Mouse (Mus musculus): ENCODE results near the gene Treml4.

Gene Treml4

GRCm38 (mm10) chr17:48266610-48267304, 2.7 kb downstream of the Treml4 start:
- no peak for TF ChIP-seq GATA4 (IDR thresholded peaks at IDR 0.05; ENCODE audit: insufficient replicate concordance, low read length)

- no peak for TF ChIP-seq GATA4 (IDR thresholded peaks at IDR 0.05; ENCODE audit: insufficient replicate concordance, low read length)
Observed at GRCm38 (mm10) chr17:48267591-48267990, 3.5 kb downstream of the Treml4 start.

- no peak for TF ChIP-seq GATA4 (IDR thresholded peaks at IDR 0.05; ENCODE audit: insufficient replicate concordance, low read length)
Observed at GRCm38 (mm10) chr17:48268276-48268675, 4.2 kb downstream of the Treml4 start.

- TF ChIP-seq GATA4 (IDR thresholded peaks at IDR 0.05; ENCODE audit: insufficient replicate concordance, low read length): no peak
Observed at GRCm38 (mm10) chr17:48269833-48270232, 5.7 kb downstream of the Treml4 start.

DNA sequence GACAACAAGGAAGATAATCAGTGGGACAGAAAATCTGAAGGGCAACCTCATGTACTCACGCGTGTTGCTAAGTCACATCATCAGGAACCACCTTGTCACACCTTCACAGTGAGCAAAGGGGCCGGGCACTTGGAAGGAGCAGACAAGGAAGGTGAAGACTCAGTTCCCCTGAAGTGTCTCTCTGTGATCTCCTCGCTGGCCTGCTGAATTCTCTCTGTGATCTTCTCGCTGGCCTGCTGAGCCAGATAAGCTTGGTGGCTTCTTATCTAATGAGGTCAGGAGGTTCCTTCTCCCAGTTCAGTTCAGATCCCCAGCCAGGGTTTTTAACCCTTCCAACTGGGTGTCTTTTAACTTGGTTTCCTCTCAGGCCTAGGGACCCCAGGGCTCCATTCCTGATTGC, 8.1 kb downstream of the Treml4 start:
- TF ChIP-seq GATA4 (IDR thresholded peaks at IDR 0.05; ENCODE audit: insufficient replicate concordance, low read length): no peak

DNA sequence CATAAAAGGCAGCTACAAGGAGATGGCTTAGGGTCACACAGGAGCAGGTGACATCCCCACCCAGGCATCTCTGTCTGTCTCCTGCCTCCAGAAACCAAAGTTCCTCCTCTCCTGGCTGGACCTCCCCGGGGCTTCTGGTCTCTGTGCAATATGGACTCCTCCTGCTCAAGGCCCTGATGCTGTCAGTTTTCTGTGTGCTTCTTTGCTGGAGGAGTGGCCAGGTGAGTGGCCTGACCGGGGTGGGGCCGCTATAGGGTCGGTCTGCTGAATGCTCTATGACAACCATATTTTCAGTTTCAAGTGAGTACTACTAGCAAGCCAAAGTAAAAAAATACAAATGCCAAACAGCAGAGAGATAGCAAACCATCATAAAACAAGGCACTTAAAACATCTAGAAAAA, 8.5 kb downstream of the Treml4 start:
- no peak for TF ChIP-seq GATA4 (IDR thresholded peaks at IDR 0.05; ENCODE audit: insufficient replicate concordance, low read length)

GRCm38 (mm10) chr17:48274098-48274497, 10.0 kb downstream of the Treml4 start:
- TF ChIP-seq GATA4 (IDR thresholded peaks at IDR 0.05; ENCODE audit: insufficient replicate concordance, low read length): no peak

GRCm38 (mm10) chr17:48274885-48275284, 10.8 kb downstream of the Treml4 start:
- TF ChIP-seq GATA4 (IDR thresholded peaks at IDR 0.05; ENCODE audit: insufficient replicate concordance, low read length): no peak

DNA sequence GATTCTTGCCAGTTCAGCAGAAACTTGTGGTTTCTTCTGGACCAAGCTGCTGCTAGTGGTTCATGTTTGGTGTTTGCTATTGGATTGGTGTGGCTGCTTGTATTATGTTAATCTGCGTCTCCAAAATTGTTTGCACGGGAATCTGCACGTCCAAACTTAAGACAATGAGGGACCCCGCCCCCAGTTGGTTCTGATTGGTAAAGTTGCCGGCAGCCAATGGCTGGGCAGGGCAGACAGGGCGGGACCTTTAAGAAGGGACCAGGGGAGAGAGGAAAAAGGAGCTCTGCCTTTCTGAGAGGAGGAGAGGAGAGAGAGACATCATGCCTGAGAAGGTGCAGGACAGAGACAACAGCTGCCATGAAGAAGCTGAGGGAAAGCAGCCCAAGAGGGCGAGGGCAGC, 11.6 kb downstream of the Treml4 start:
- TF ChIP-seq GATA4 (IDR thresholded peaks at IDR 0.05; ENCODE audit: insufficient replicate concordance, low read length): no peak

- TF ChIP-seq GATA4 (IDR thresholded peaks at IDR 0.05; ENCODE audit: insufficient replicate concordance, low read length): no peak
Observed at GRCm38 (mm10) chr17:48278381-48278780, 14.3 kb downstream of the Treml4 start.

GRCm38 (mm10) chr17:48279002-48279401, 14.9 kb downstream of the Treml4 start:
- no peak for TF ChIP-seq GATA4 (IDR thresholded peaks at IDR 0.05; ENCODE audit: insufficient replicate concordance, low read length)

GRCm38 (mm10) chr17:48280943-48281738, 17.0 kb downstream of the Treml4 start:
- no peak for TF ChIP-seq GATA4 (IDR thresholded peaks at IDR 0.05; ENCODE audit: insufficient replicate concordance, low read length)

DNA sequence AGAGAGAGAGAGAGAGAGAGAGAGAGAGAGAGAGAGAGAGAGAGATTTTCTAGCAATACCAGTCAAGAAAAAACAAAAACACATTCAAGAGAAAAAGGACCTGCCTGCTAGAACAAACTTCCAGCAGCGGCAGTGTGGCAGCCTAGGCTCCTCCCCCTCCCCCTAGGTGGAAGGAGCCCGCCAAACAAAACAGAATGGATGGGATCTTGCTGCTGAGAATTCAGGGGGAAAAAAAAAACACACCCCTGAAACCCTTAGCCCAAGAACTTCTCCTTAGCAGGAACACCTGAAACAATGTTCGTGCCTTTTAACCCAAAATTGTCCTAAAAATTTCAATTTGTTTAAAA, 17.6 kb downstream of the Treml4 start:
- no peak for TF ChIP-seq GATA4 (IDR thresholded peaks at IDR 0.05; ENCODE audit: insufficient replicate concordance, low read length)

- TF ChIP-seq GATA4 (IDR thresholded peaks at IDR 0.05; ENCODE audit: insufficient replicate concordance, low read length): no peak
Observed at GRCm38 (mm10) chr17:48286765-48287164, 22.7 kb downstream of the Treml4 start.

- TF ChIP-seq GATA4 (IDR thresholded peaks at IDR 0.05; ENCODE audit: insufficient replicate concordance, low read length): no peak
Observed at GRCm38 (mm10) chr17:48287276-48287675, 23.2 kb downstream of the Treml4 start.

GRCm38 (mm10) chr17:48293500-48294194, 29.6 kb downstream of the Treml4 start:
- no peak for TF ChIP-seq GATA4 (IDR thresholded peaks at IDR 0.05; ENCODE audit: insufficient replicate concordance, low read length)

Data from liver, adult (tissue).